8 mouse cellular contexts compared by ENCODE assay signal in genomic region chrX:50635634-50636033, GRCm38 (mm10).
A peak's percentile ranks its signal among the peaks of the same experiment; 100 is the strongest.
DNase-seq lines count a peak whose midpoint lies in the region; ATAC-seq lines count a peak whose summit lies in the region.

No protein-coding gene starts in this region.

- 20% methylated on average over 6 of the region's 6 CpGs for WGBS in lung, embryonic 15.5 days
- 36% methylated on average over 6 of the region's 6 CpGs for WGBS in limb, embryonic 12.5 days
- 32% methylated on average over 6 of the region's 6 CpGs for WGBS in stomach, embryonic 14.5 days

- peak overlapping the region; percentile 53 for H3K4me2 ChIP-seq in lung, embryonic 15.5 days
- H3K4me2 ChIP-seq in limb, embryonic 12.5 days, result peak overlapping the region; percentile 54
- peak overlapping the region; percentile 51 for H3K4me2 ChIP-seq in stomach, embryonic 14.5 days (replicated peaks; ENCODE audit: low read depth, low read length)

- no peaks in the 10 kb centered on the region for H3K9me3 ChIP-seq in lung, embryonic 15.5 days
- no peaks in the 10 kb centered on the region for H3K9me3 ChIP-seq in limb, embryonic 12.5 days
- no peaks in the 10 kb centered on the region for H3K9me3 ChIP-seq in stomach, embryonic 14.5 days (ENCODE audit: control insufficient read depth, low read depth, low read length)

- H3K36me3 ChIP-seq in lung, embryonic 15.5 days, result no peaks in the 10 kb centered on the region
- no peaks in the 10 kb centered on the region for H3K36me3 ChIP-seq in limb, embryonic 12.5 days
- H3K36me3 ChIP-seq in stomach, embryonic 14.5 days (ENCODE audit: control insufficient read depth, insufficient read depth, low read length), result no peaks in the 10 kb centered on the region

- no peaks in the 10 kb centered on the region for H3K27me3 ChIP-seq in lung, embryonic 15.5 days
- no peaks in the 10 kb centered on the region; the same call in 1 of the 2 replicates for H3K27me3 ChIP-seq in limb, embryonic 12.5 days
- no peaks in the 10 kb centered on the region for H3K27me3 ChIP-seq in stomach, embryonic 14.5 days (ENCODE audit: control insufficient read depth, insufficient read depth, low read length)

- H3K4me1 ChIP-seq in lung, embryonic 15.5 days, result no peaks in the 10 kb centered on the region
- 0 out of 2 replicates have a peak, but pooled peaks cover 4% of the 10 kb centered on the region for H3K4me1 ChIP-seq in limb, embryonic 12.5 days (replicated peaks)
- no peaks in the 10 kb centered on the region for H3K4me1 ChIP-seq in stomach, embryonic 14.5 days (ENCODE audit: control insufficient read depth, insufficient read depth, low read length)

- no peak overlapping the region for H3K9ac ChIP-seq in lung, embryonic 15.5 days
- H3K9ac ChIP-seq in limb, embryonic 12.5 days (replicated peaks), result no peak overlapping the region
- peak overlapping the region; percentile 21; the same call in 1 of the 2 replicates for H3K9ac ChIP-seq in stomach, embryonic 14.5 days (replicated peaks; ENCODE audit: low read depth, low read length)

- peak; percentile 24; the same call in 1 of the 2 replicates for ATAC-seq in lung, embryonic 15.5 days (ENCODE audit: borderline replicate concordance, extremely low read depth, low FRiP score, low TSS enrichment)
- peak; percentile 22; the same call in 1 of the 2 replicates for ATAC-seq in limb, embryonic 12.5 days (ENCODE audit: insufficient number of reproducible peaks, insufficient read depth, low FRiP score, low TSS enrichment, low read depth)
- ATAC-seq in stomach, embryonic 14.5 days (ENCODE audit: insufficient number of reproducible peaks, insufficient read depth, low FRiP score, low read depth), result no peak
- ATAC-seq in megakaryocyte-erythroid progenitor cell, adult 5-6 weeks (replicated peaks; ENCODE audit: low FRiP score, low TSS enrichment, poor library complexity, severe bottlenecking), result no peak

- peak overlapping the region; percentile 57 for H3K4me3 ChIP-seq in lung, embryonic 15.5 days
- H3K4me3 ChIP-seq in limb, embryonic 12.5 days (replicated peaks), result peak overlapping the region; percentile 51
- peak overlapping the region; percentile 44; the same call in 1 of the 2 replicates for H3K4me3 ChIP-seq in stomach, embryonic 14.5 days (ENCODE audit: low read depth, low read length)

- DNase-seq in adrenal gland, postnatal 14 days, result peak; percentile 21
- DNase-seq in adrenal gland, postnatal 10 days, result no peak
- DNase-seq in lung, postnatal 14 days, result no peak
- no peak for DNase-seq in layer of hippocampus, postnatal 10 days (ENCODE audit: low spot score in 2 of 2)

- peak overlapping the region; percentile 75 for H3K27ac ChIP-seq in lung, embryonic 15.5 days
- peak overlapping the region; percentile 66 for H3K27ac ChIP-seq in limb, embryonic 12.5 days
- peak overlapping the region; percentile 63 for H3K27ac ChIP-seq in stomach, embryonic 14.5 days (ENCODE audit: low read length)

Comparison
In these comparisons a context has a peak if more than half of its experiments do, and no peak if none do; other contexts are left out.
1. ATAC-seq: peak in lung, embryonic 15.5 days (single experiment) and limb, embryonic 12.5 days (single experiment); none in stomach, embryonic 14.5 days (single experiment) and megakaryocyte-erythroid progenitor cell, adult 5-6 weeks (single experiment).
2. Peak in every context shown above with its lines, with median percentiles within 50 percentile points of each other: H3K27ac ChIP-seq, H3K4me2 ChIP-seq and H3K4me3 ChIP-seq.